Mouse (Mus musculus): ENCODE data around the gene Srcap. TPM values are rescaled to one million over a fixed set of nuclear protein-coding genes. Genes with fewer than 3 reads are reported as not detected.
A peak's percentile ranks its signal among the peaks of the same experiment; 100 is the strongest.

The Srcap gene
- polyA plus RNA-seq, 1 experiment from 2014 or later: 59.4 TPM

DNA sequence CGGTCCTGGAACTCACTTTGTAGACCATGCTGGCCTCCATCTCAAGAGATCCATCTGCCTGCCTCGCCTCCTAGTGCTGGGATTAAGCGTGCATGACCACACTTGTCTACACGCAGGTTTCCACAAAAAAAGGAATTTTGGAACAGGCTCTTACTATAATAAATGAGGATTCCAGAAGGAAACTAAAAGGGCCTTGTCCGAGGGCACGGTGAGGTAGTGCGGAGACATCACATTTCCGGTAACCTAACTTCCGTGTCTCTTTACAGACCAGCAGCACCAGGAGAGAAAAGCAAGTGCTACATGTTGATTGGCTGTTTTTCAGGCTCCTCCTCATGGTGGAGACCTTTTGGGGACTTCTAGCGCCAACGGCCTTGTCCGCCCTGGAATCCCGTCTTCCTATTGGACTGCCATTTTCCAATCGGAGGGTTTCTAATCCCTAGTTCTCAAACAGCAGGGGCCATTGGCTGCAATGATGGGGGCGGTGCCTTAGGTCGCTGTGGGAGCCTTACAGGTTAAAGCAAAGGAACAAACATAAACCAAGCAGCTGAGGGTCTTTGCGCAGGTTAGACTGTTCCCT lies 61.2 kb downstream of the Srcap start, which contains the start of gene Phkg2:
Phkg2 (plus strand) TSS at position 446 of the 577 bp plus-strand sequence.
- peak within 1 kb of the TSS; percentile 72 for H3K9ac ChIP-seq (ENCODE audit: low read length)
- no peaks in the 10 kb centered on the region for H3K9me3 ChIP-seq (ENCODE audit: control insufficient read depth, low read length)
- DNase-seq (ENCODE audit: low spot score) (peak; percentile 88), ATAC-seq (ENCODE audit: insufficient number of reproducible peaks, low FRiP score, low TSS enrichment, low read depth) (peak; percentile 98)
- under 1% methylated on average over 17 of the region's 17 CpGs for WGBS
- H3K4me2 ChIP-seq (ENCODE audit: low read depth, severe bottlenecking): peak within 1 kb of the TSS; percentile 82
- peak within 1 kb of the TSS; percentile 69 for H3K4me3 ChIP-seq (ENCODE audit: low read depth, low read length)
- H3K4me1 ChIP-seq (ENCODE audit: control insufficient read depth, insufficient read depth, low read length): peaks cover 11% of the 10 kb centered on the region; the same call in 1 of the 2 replicates
- H3K36me3 ChIP-seq (ENCODE audit: control insufficient read depth, insufficient read depth, low read length): peaks cover 8% of the 10 kb centered on the region
- no peaks in the 10 kb centered on the region for H3K27me3 ChIP-seq (ENCODE audit: control insufficient read depth, insufficient read depth, low read length)
- H3K27ac ChIP-seq (replicated peaks; ENCODE audit: low read depth, low read length): peak within 1 kb of the TSS; percentile 61

GRCm38 (mm10) chr7:127573503-127574008 lies 61.8 kb downstream of the Srcap start:
- DNase-seq (ENCODE audit: low spot score) (peak; percentile 44), ATAC-seq (ENCODE audit: insufficient number of reproducible peaks, low FRiP score, low TSS enrichment, low read depth) (peak; percentile 48)
- Histone ChIP-seq H3K4me3 (ENCODE audit: low read depth, low read length) (peak overlapping the region; percentile 69), H3K4me1 (ENCODE audit: control insufficient read depth, insufficient read depth, low read length) (peaks cover 11% of the 10 kb centered on the region; the same call in 1 of the 2 replicates), H3K27ac (replicated peaks; ENCODE audit: low read depth, low read length) (peak overlapping the region; percentile 61), H3K9me3 (ENCODE audit: control insufficient read depth, low read length) (no peaks in the 10 kb centered on the region), H3K9ac (ENCODE audit: low read length) (peak overlapping the region; percentile 72), H3K36me3 (ENCODE audit: control insufficient read depth, insufficient read depth, low read length) (peaks cover 11% of the 10 kb centered on the region), H3K27me3 (ENCODE audit: control insufficient read depth, insufficient read depth, low read length) (no peaks in the 10 kb centered on the region), H3K4me2 (ENCODE audit: low read depth, severe bottlenecking) (peak overlapping the region; percentile 82)
- WGBS: under 1% methylated on average over 16 of the region's 28 CpGs

- Histone ChIP-seq H3K4me3 (ENCODE audit: low read depth, low read length) (peak overlapping the region; percentile 69), H3K9ac (ENCODE audit: low read length) (peak overlapping the region; percentile 72), H3K9me3 (ENCODE audit: control insufficient read depth, low read length) (no peaks in the 10 kb centered on the region), H3K4me1 (ENCODE audit: control insufficient read depth, insufficient read depth, low read length) (peaks cover 11% of the 10 kb centered on the region; the same call in 1 of the 2 replicates), H3K27me3 (ENCODE audit: control insufficient read depth, insufficient read depth, low read length) (no peaks in the 10 kb centered on the region), H3K4me2 (ENCODE audit: low read depth, severe bottlenecking) (peak overlapping the region; percentile 82), H3K27ac (replicated peaks; ENCODE audit: low read depth, low read length) (no peak overlapping the region), H3K36me3 (ENCODE audit: control insufficient read depth, insufficient read depth, low read length) (peaks cover 11% of the 10 kb centered on the region)
- 26% methylated on average over 7 of the region's 7 CpGs for WGBS
- DNase-seq (ENCODE audit: low spot score) (no peak), ATAC-seq (ENCODE audit: insufficient number of reproducible peaks, low FRiP score, low TSS enrichment, low read depth) (no peak)
These were observed 62.3 kb downstream of the Srcap start for GRCm38 (mm10) chr7:127574115-127574514.

DNA sequence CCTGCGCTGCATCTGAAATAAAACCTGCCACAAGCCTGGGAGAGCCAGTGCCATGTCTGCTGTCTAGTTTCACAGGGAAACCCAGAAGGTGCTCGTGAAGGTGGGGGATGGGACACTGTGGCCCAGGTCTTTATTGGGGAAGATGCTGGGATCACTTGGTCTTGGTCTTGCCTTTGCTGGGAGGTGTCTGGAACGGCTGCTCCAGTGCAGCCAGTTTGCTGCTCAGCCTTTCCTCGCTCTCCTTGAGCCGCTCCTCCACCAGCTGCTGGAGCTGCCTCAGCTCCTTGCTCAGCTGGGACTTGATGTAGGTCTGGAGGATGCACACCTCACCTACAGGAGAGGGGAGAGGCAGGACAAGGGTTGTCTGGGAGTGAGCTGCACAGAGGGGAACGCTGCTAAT lies 71.5 kb downstream of the Srcap start:
- 90% methylated on average over 6 of the region's 6 CpGs for WGBS

GRCm38 (mm10) chr7:127585031-127585430 lies 73.2 kb downstream of the Srcap start:
- Histone ChIP-seq H3K9me3 (ENCODE audit: control insufficient read depth, low read length) (no peaks in the 10 kb centered on the region), H3K27ac (replicated peaks; ENCODE audit: low read depth, low read length) (no peak overlapping the region), H3K27me3 (ENCODE audit: control insufficient read depth, insufficient read depth, low read length) (no peaks in the 10 kb centered on the region), H3K4me2 (ENCODE audit: low read depth, severe bottlenecking) (no peak overlapping the region), H3K9ac (ENCODE audit: low read length) (no peak overlapping the region), H3K4me3 (ENCODE audit: low read depth, low read length) (no peak overlapping the region), H3K4me1 (ENCODE audit: control insufficient read depth, insufficient read depth, low read length) (peaks cover 3% of the 10 kb centered on the region), H3K36me3 (ENCODE audit: control insufficient read depth, insufficient read depth, low read length) (peaks cover 11% of the 10 kb centered on the region; the same call in 1 of the 2 replicates)
- 85% methylated on average over 7 of the region's 7 CpGs for WGBS
- ATAC-seq (ENCODE audit: insufficient number of reproducible peaks, low FRiP score, low TSS enrichment, low read depth) (no peak), DNase-seq (ENCODE audit: low spot score) (no peak)

More for the DNA sequence above, 71.5 kb downstream of the Srcap start:
- Histone ChIP-seq H3K27ac (replicated peaks; ENCODE audit: low read depth, low read length) (no peak overlapping the region), H3K9me3 (ENCODE audit: control insufficient read depth, low read length) (no peaks in the 10 kb centered on the region), H3K9ac (ENCODE audit: low read length) (no peak overlapping the region), H3K36me3 (ENCODE audit: control insufficient read depth, insufficient read depth, low read length) (peaks cover 19% of the 10 kb centered on the region; the same call in 1 of the 2 replicates), H3K4me3 (ENCODE audit: low read depth, low read length) (no peak overlapping the region), H3K4me1 (ENCODE audit: control insufficient read depth, insufficient read depth, low read length) (no peaks in the 10 kb centered on the region), H3K4me2 (ENCODE audit: low read depth, severe bottlenecking) (no peak overlapping the region), H3K27me3 (ENCODE audit: control insufficient read depth, insufficient read depth, low read length) (no peaks in the 10 kb centered on the region)
- DNase-seq (ENCODE audit: low spot score): no peak
- no peak for ATAC-seq (ENCODE audit: insufficient number of reproducible peaks, low FRiP score, low TSS enrichment, low read depth)

- peaks cover 15% of the 10 kb centered on the region; the same call in 1 of the 2 replicates for H3K36me3 ChIP-seq (ENCODE audit: control insufficient read depth, insufficient read depth, low read length)
- no peak overlapping the region for H3K9ac ChIP-seq (ENCODE audit: low read length)
- H3K4me3 ChIP-seq (ENCODE audit: low read depth, low read length): no peak overlapping the region
- no peak overlapping the region for H3K4me2 ChIP-seq (ENCODE audit: low read depth, severe bottlenecking)
- DNase-seq (ENCODE audit: low spot score) (no peak), ATAC-seq (ENCODE audit: insufficient number of reproducible peaks, low FRiP score, low TSS enrichment, low read depth) (no peak)
- H3K4me1 ChIP-seq (ENCODE audit: control insufficient read depth, insufficient read depth, low read length): peaks cover 3% of the 10 kb centered on the region
- H3K9me3 ChIP-seq (ENCODE audit: control insufficient read depth, low read length): no peaks in the 10 kb centered on the region
- WGBS: 89% methylated on average over 6 of the region's 6 CpGs
- no peak overlapping the region for H3K27ac ChIP-seq (replicated peaks; ENCODE audit: low read depth, low read length)
- H3K27me3 ChIP-seq (ENCODE audit: control insufficient read depth, insufficient read depth, low read length): no peaks in the 10 kb centered on the region
These were observed 74.4 kb downstream of the Srcap start for GRCm38 (mm10) chr7:127586149-127586548.

DNA sequence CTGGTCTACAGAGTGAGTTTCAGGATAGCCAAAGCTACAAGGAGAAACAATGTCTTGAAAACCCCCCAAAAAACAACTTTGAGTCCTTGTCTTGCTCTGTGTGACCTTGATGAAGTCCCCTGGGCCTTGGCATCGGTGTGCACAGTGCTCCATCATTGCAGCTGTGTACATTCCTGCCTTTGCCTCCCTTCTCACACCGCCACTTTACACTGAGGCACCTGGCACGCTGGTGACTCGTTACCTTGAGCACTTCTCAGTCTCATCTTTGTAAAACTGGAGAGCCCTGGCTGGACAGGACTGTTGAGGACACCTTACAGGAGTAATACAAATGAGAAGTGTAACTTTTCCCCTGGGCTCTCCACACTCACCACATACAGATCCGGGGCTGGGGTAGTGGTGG lies 75.4 kb downstream of the Srcap start:
- H3K9me3 ChIP-seq (ENCODE audit: control insufficient read depth, low read length): no peaks in the 10 kb centered on the region
- H3K27ac ChIP-seq (replicated peaks; ENCODE audit: low read depth, low read length): peak overlapping the region; percentile 30; the same call in 1 of the 2 replicates
- H3K4me3 ChIP-seq (ENCODE audit: low read depth, low read length): peak overlapping the region; percentile 91
- H3K27me3 ChIP-seq (ENCODE audit: control insufficient read depth, insufficient read depth, low read length): no peaks in the 10 kb centered on the region
- WGBS: 63% methylated on average over 5 of the region's 5 CpGs
- H3K4me1 ChIP-seq (ENCODE audit: control insufficient read depth, insufficient read depth, low read length): peaks cover 3% of the 10 kb centered on the region
- ATAC-seq (ENCODE audit: insufficient number of reproducible peaks, low FRiP score, low TSS enrichment, low read depth) (no peak), DNase-seq (ENCODE audit: low spot score) (no peak)
- peak overlapping the region; percentile 72 for H3K4me2 ChIP-seq (ENCODE audit: low read depth, severe bottlenecking)
- peaks cover 19% of the 10 kb centered on the region for H3K36me3 ChIP-seq (ENCODE audit: control insufficient read depth, insufficient read depth, low read length)
- no peak overlapping the region for H3K9ac ChIP-seq (ENCODE audit: low read length)

GRCm38 (mm10) chr7:127588011-127588871 lies 76.5 kb downstream of the Srcap start, which contains the start of the genes Ccdc189 and Rnf40:
Gene Ccdc189 (minus strand): TSS chr7:127588595.
Gene Rnf40 (plus strand): TSS chr7:127588767.
- Histone ChIP-seq H3K27ac (replicated peaks; ENCODE audit: low read depth, low read length) (peak within 1 kb of the TSS; percentile 30; the same call in 1 of the 2 replicates), H3K4me3 (ENCODE audit: low read depth, low read length) (peak within 1 kb of the TSS; percentile 91), H3K4me2 (ENCODE audit: low read depth, severe bottlenecking) (peak within 1 kb of the TSS; percentile 72), H3K4me1 (ENCODE audit: control insufficient read depth, insufficient read depth, low read length) (peaks cover 3% of the 10 kb centered on the region), H3K36me3 (ENCODE audit: control insufficient read depth, insufficient read depth, low read length) (peaks cover 18% of the 10 kb centered on the region), H3K9me3 (ENCODE audit: control insufficient read depth, low read length) (no peaks in the 10 kb centered on the region), H3K9ac (ENCODE audit: low read length) (peak within 1 kb of the TSS; percentile 79), H3K27me3 (ENCODE audit: control insufficient read depth, insufficient read depth, low read length) (no peaks in the 10 kb centered on the region)
- peak; percentile 94 for DNase-seq (ENCODE audit: low spot score)
- WGBS: under 1% methylated on average over 50 of the region's 50 CpGs
- ATAC-seq (ENCODE audit: insufficient number of reproducible peaks, low FRiP score, low TSS enrichment, low read depth): peak; percentile 99
